Mouse (Mus musculus) forebrain, embryonic 15.5 days (tissue): ENCODE data around the gene Gripap1. TPM values are rescaled to one million over a fixed set of nuclear protein-coding genes. Genes with fewer than 3 reads are reported as not detected.

ENCODE experiments used
- ATAC-seq: fragments of 200-750 bp; cut with Nextera tagmentation; replicated peaks from 2 replicates; pipeline ENCODE4 v1.8.0; 2017; ENCODE audit warnings: mild to moderate bottlenecking, moderate TSS enrichment, moderate library complexity
- H3K27ac ChIP-seq: fragments of 300-500 bp; sonication (generic); replicated peaks from 2 replicates; pipeline ENCODE4 v1.5.1; 2015; ENCODE audit warnings: mild to moderate bottlenecking, inconsistent platforms
- H3K27me3 ChIP-seq: fragments of 300-500 bp; sonication (generic); 2 replicates; pipeline ENCODE4 v1.6.1; 2015; ENCODE audit warnings: inconsistent platforms
- H3K36me3 ChIP-seq: fragments of 300-500 bp; sonication (generic); 2 replicates; pipeline ENCODE4 v1.6.1; 2015; ENCODE audit warnings: mild to moderate bottlenecking, inconsistent platforms
- H3K4me1 ChIP-seq: fragments of 300-500 bp; sonication (generic); 2 replicates; pipeline ENCODE4 v1.6.1; 2015; ENCODE audit warnings: inconsistent platforms
- H3K4me2 ChIP-seq: fragments of 300-500 bp; sonication (generic); replicated peaks from 2 replicates; pipeline ENCODE4 v1.6.1; 2015; ENCODE audit warnings: mild to moderate bottlenecking, inconsistent platforms
- H3K4me3 ChIP-seq: fragments of 300-500 bp; sonication (generic); 2 replicates; pipeline ENCODE4 v1.5.1; 2015; ENCODE audit warnings: mild to moderate bottlenecking, inconsistent platforms
- H3K9ac ChIP-seq: fragments of 300-500 bp; sonication (generic); replicated peaks from 2 replicates; pipeline ENCODE4 v1.6.1; 2015; ENCODE audit warnings: mild to moderate bottlenecking, inconsistent platforms
- H3K9me3 ChIP-seq: fragments of 300-500 bp; sonication (generic); 2 replicates; pipeline ENCODE4 v1.6.1; 2016; ENCODE audit warnings: inconsistent platforms
- WGBS: fragments of 180-500 bp; shearing (Covaris S2); methylation state at CpG from one replicate; pipeline ENCODE4 v1.1.7; 2015; ENCODE audit warnings: mixed read lengths; 5-methylcytosine and 5-hydroxymethylcytosine counted together
- polyA plus RNA-seq: library from polyadenylated mRNA; unstranded; fragments of >200 nt; fragmentation: Nextera tagmentation; extraction: Ambion mirVana; gene quantifications from 2 replicates; pipeline ENCODE4 v1.2.1, GENCODE M21; 2015

Gripap1 gene
- polyA plus RNA-seq, 1 experiment from 2014 or later = 77.6 TPM

GRCm38 (mm10) chrX:7842318-7842717 lies 52.8 kb downstream of the Gripap1 start:
- Histone ChIP-seq H3K36me3 (no peaks in the 10 kb centered on the region), H3K27ac (peak overlapping the region; percentile 94), H3K4me2 (peak overlapping the region; percentile 64), H3K4me3 (peak overlapping the region; percentile 80), H3K27me3 (no peaks in the 10 kb centered on the region), H3K9me3 (no peaks in the 10 kb centered on the region), H3K4me1 (peaks cover 32% of the 10 kb centered on the region), H3K9ac (peak overlapping the region; percentile 81)
- ATAC-seq = no peak
- 20% methylated on average over 42 of the region's 42 CpGs for WGBS

DNA sequence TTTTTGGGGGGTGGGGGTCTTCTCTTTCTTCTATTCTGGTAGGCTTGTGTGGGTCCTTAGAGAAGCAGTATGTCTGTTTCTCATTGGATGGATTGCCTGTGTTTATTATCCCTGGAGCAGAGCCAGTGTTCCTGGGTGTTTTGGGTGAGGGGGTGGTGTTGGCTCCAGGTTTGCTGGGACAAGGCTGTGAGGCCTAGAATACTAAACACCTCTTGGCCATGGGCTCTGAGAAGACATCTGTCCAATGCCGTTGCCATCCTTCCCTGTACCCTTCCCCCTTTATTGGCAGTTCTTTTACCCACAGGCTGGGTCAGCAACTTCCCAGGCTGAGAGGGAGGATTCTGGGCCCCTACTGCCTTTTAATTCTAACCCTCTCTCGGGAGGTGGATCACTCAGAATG lies 58.3 kb downstream of the Gripap1 start:
- Histone ChIP-seq H3K4me3 (no peak overlapping the region), H3K27me3 (no peaks in the 10 kb centered on the region), H3K9ac (no peak overlapping the region), H3K4me2 (no peak overlapping the region), H3K27ac (no peak overlapping the region), H3K9me3 (no peaks in the 10 kb centered on the region), H3K4me1 (peaks cover 28% of the 10 kb centered on the region), H3K36me3 (peaks cover 3% of the 10 kb centered on the region; the same call in 1 of the 2 replicates)
- 50% methylated on average over 2 of the region's 2 CpGs for WGBS
- no peak for ATAC-seq

DNA sequence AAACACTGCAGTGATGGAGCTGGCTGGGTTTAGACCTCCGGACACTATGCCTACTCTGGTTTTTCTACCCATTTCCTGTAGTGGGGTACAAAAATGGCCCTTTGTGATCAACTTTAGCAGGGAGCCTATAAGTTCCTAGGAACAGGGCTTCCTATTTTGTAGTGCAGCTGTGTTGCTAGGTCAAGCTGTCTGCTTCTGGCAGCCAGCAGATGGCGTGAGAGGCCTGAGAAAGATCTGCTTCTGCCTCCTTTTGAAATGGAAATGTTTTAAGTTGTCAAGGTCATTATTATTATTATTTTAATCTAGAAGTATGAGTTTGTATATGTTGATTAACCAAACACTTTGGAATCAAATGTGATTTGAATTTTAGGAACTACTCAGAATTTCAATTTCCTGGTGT lies 65.0 kb downstream of the Gripap1 start:
- no peaks in the 10 kb centered on the region for H3K27me3 ChIP-seq
- H3K36me3 ChIP-seq = peaks cover 3% of the 10 kb centered on the region
- H3K27ac ChIP-seq = no peak overlapping the region
- no peak overlapping the region for H3K4me2 ChIP-seq
- H3K4me1 ChIP-seq = no peaks in the 10 kb centered on the region
- no peaks in the 10 kb centered on the region for H3K9me3 ChIP-seq
- H3K9ac ChIP-seq = no peak overlapping the region
- no peak overlapping the region for H3K4me3 ChIP-seq
- 41% methylated on average over 2 of the region's 2 CpGs for WGBS
- no peak for ATAC-seq

DNA sequence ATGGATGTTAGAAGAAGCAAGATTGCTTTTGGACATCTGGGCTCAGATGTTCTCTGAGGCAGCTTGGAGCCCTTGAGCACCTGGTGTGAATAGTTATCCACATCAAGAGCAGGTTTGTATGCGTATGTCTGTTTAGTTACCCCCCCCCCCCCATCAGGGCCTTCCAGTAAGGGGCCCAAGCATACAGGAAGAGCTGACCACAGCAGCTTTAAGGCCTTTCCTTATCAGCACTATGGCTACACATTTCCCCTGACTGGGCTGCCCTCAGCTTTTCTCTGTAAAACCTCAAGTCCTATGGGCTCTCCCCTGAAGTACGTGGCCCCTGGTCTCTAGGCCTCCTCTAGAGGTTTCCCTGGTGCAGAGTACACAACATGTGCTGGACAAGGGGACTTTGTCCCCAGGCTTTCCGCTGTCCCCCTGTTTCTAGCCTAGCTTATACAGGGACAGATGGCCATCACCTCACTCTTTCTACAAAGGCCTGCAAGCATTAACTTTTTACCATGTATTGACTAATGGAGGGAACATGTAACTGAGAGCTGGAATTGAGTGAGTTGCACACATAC lies 69.7 kb downstream of the Gripap1 start:
- no peak for ATAC-seq
- Histone ChIP-seq H3K4me1 (no peaks in the 10 kb centered on the region), H3K9me3 (no peaks in the 10 kb centered on the region), H3K36me3 (peaks cover 4% of the 10 kb centered on the region; the same call in 1 of the 2 replicates), H3K27ac (no peak overlapping the region), H3K4me3 (no peak overlapping the region), H3K27me3 (no peaks in the 10 kb centered on the region), H3K4me2 (no peak overlapping the region), H3K9ac (no peak overlapping the region)
- WGBS = 91% methylated on average over 2 of the region's 3 CpGs

GRCm38 (mm10) chrX:7863181-7863580 lies 73.6 kb downstream of the Gripap1 start:
- ATAC-seq = no peak

DNA sequence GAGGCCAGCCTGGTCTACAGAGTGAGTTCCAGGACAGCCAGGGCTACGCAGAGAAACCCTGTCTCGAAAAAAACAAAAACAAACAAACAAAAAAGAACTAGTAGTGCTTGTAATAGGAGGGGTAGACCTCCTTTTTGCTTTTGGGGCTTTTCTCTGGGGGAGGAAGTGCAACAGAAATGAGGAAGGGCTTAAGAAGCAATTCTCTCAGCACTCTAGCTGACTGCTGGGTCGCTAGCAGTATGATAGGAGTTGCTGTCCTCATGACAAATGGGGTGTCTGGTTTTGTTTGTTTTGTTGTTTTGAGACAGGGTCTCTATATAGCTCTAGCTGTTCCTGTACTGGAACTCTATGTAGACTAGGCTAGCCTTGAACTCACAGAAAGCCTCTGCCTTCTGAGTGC lies 75.0 kb downstream of the Gripap1 start:
- H3K27me3 ChIP-seq = no peaks in the 10 kb centered on the region
- H3K4me2 ChIP-seq = no peak overlapping the region
- no peak overlapping the region for H3K9ac ChIP-seq
- H3K36me3 ChIP-seq = peaks cover 2% of the 10 kb centered on the region; the same call in 1 of the 2 replicates
- H3K4me1 ChIP-seq = no peaks in the 10 kb centered on the region
- no peaks in the 10 kb centered on the region for H3K9me3 ChIP-seq
- H3K4me3 ChIP-seq = no peak overlapping the region
- no peak for ATAC-seq
- WGBS = 81% methylated on average over 3 of the region's 3 CpGs
- H3K27ac ChIP-seq = no peak overlapping the region

More at GRCm38 (mm10) chrX:7863181-7863580, 73.6 kb downstream of the Gripap1 start:
- no peak overlapping the region for H3K9ac ChIP-seq
- no peak overlapping the region for H3K4me3 ChIP-seq
- H3K27me3 ChIP-seq = no peaks in the 10 kb centered on the region
- no peaks in the 10 kb centered on the region for H3K4me1 ChIP-seq
- peaks cover 4% of the 10 kb centered on the region; the same call in 1 of the 2 replicates for H3K36me3 ChIP-seq
- H3K4me2 ChIP-seq = no peak overlapping the region
- no peak overlapping the region for H3K27ac ChIP-seq
- no peaks in the 10 kb centered on the region for H3K9me3 ChIP-seq
- 100% methylated on average over 1 of the region's 1 CpGs for WGBS

GRCm38 (mm10) chrX:7865343-7865742 lies 75.8 kb downstream of the Gripap1 start:
- no peak for ATAC-seq
- Histone ChIP-seq H3K9me3 (no peaks in the 10 kb centered on the region), H3K9ac (no peak overlapping the region), H3K27ac (no peak overlapping the region), H3K27me3 (no peaks in the 10 kb centered on the region), H3K4me1 (no peaks in the 10 kb centered on the region), H3K36me3 (no peaks in the 10 kb centered on the region), H3K4me2 (no peak overlapping the region), H3K4me3 (no peak overlapping the region)
- 72% methylated on average over 2 of the region's 2 CpGs for WGBS

DNA sequence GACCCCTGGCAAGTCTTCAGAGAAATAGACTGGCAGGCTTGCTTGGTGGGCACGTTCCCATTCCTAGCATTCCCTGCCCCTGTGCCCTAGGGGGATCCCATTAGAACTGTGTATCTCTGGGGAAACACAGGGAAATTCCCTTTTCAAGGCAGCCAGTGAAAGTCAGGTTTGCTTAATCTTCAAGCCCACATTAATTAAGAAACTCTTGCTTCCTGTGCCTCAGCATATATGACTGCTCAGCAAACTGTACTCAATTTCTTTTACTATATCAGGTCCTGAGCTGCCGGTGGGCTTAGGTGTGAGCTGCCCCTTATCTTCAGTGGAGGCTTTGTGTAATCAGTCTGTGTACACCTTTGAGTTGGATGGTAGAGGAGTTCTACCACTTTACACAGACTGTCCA lies 76.2 kb downstream of the Gripap1 start:
- no peak for ATAC-seq
- Histone ChIP-seq H3K9me3 (no peaks in the 10 kb centered on the region), H3K9ac (no peak overlapping the region), H3K27me3 (no peaks in the 10 kb centered on the region), H3K4me1 (no peaks in the 10 kb centered on the region), H3K4me3 (no peak overlapping the region), H3K27ac (no peak overlapping the region), H3K36me3 (no peaks in the 10 kb centered on the region), H3K4me2 (no peak overlapping the region)
- 67% methylated on average over 2 of the region's 2 CpGs for WGBS

- H3K27ac ChIP-seq = no peak overlapping the region
- no peaks in the 10 kb centered on the region for H3K36me3 ChIP-seq
- no peaks in the 10 kb centered on the region for H3K9me3 ChIP-seq
- H3K4me1 ChIP-seq = no peaks in the 10 kb centered on the region
- H3K9ac ChIP-seq = no peak overlapping the region
- no peak overlapping the region for H3K4me2 ChIP-seq
- ATAC-seq = no peak
- H3K27me3 ChIP-seq = no peaks in the 10 kb centered on the region
- H3K4me3 ChIP-seq = no peak overlapping the region
- WGBS = 90% methylated on average over 1 of the region's 1 CpGs
These were observed 77.6 kb downstream of the Gripap1 start for GRCm38 (mm10) chrX:7867141-7867540.

GRCm38 (mm10) chrX:7868506-7868905 lies 78.9 kb downstream of the Gripap1 start:
- ATAC-seq = no peak
- WGBS = 47% methylated on average over 2 of the region's 2 CpGs

GRCm38 (mm10) chrX:7869826-7870225 lies 80.3 kb downstream of the Gripap1 start:
- ATAC-seq = no peak

More at GRCm38 (mm10) chrX:7868506-7868905, 78.9 kb downstream of the Gripap1 start:
- Histone ChIP-seq H3K27ac (no peak overlapping the region), H3K9me3 (no peaks in the 10 kb centered on the region), H3K4me2 (no peak overlapping the region), H3K4me1 (no peaks in the 10 kb centered on the region), H3K4me3 (no peak overlapping the region), H3K9ac (no peak overlapping the region), H3K27me3 (no peaks in the 10 kb centered on the region), H3K36me3 (0 out of 2 replicates have a peak, but pooled peaks cover 3% of the 10 kb centered on the region)

More at GRCm38 (mm10) chrX:7869826-7870225, 80.3 kb downstream of the Gripap1 start:
- no peaks in the 10 kb centered on the region for H3K9me3 ChIP-seq
- no peak overlapping the region for H3K27ac ChIP-seq
- H3K27me3 ChIP-seq = no peaks in the 10 kb centered on the region
- 18% methylated on average over 3 of the region's 3 CpGs for WGBS
- no peak overlapping the region for H3K4me2 ChIP-seq
- H3K36me3 ChIP-seq = 0 out of 2 replicates have a peak, but pooled peaks cover 5% of the 10 kb centered on the region
- H3K4me1 ChIP-seq = no peaks in the 10 kb centered on the region
- H3K9ac ChIP-seq = no peak overlapping the region
- no peak overlapping the region for H3K4me3 ChIP-seq
